Mouse (Mus musculus) natural killer cell, adult 2 months (primary cell): Measurements from ENCODE around the gene Mat2b.

Experiments
- DNase-seq, 2 experiments: peaks; one replicate each; pipeline ENCODE4 v3.0.0; 2022; ENCODE audit warnings: low spot score in 2 of 2

The Mat2b gene

GRCm38 (mm10) chr11:40675014-40675730 lies 19.8 kb downstream of the Mat2b start:
- DNase-seq: no peak

- DNase-seq: no peak
These were observed 45.1 kb downstream of the Mat2b start for GRCm38 (mm10) chr11:40649726-40650445.

GRCm38 (mm10) chr11:40647246-40647645 lies 47.8 kb downstream of the Mat2b start:
- no peak for DNase-seq
